Mouse (Mus musculus): ENCODE data around the gene Gm6377. TPM values are rescaled to one million over a fixed set of nuclear protein-coding genes. Genes with fewer than 3 reads are reported as not detected.

The Gm6377 gene
- polyA plus RNA-seq, 1 experiment from 2014 or later, result 0.12 TPM

- Histone ChIP-seq H3K4me2 (no peak overlapping the region), H3K9ac (no peak overlapping the region), H3K4me3 (replicated peaks) (no peak overlapping the region), H3K27me3 (replicated peaks) (no peaks in the 10 kb centered on the region), H3K36me3 (no peaks in the 10 kb centered on the region), H3K27ac (no peak overlapping the region), H3K9me3 (no peaks in the 10 kb centered on the region), H3K4me1 (no peaks in the 10 kb centered on the region)
- no peak for ATAC-seq (ENCODE audit: insufficient read depth, low FRiP score, low read depth)
- 85% methylated on average over 3 of the region's 3 CpGs for WGBS
Observed at GRCm38 (mm10) chrX:109235383-109236036, 39.0 kb downstream of the Gm6377 start.

GRCm38 (mm10) chrX:109238163-109238562, 41.6 kb downstream of the Gm6377 start:
- Histone ChIP-seq H3K36me3 (no peaks in the 10 kb centered on the region), H3K4me1 (no peaks in the 10 kb centered on the region), H3K9me3 (no peaks in the 10 kb centered on the region), H3K27me3 (replicated peaks) (no peaks in the 10 kb centered on the region), H3K27ac (no peak overlapping the region), H3K4me2 (no peak overlapping the region), H3K9ac (no peak overlapping the region), H3K4me3 (replicated peaks) (no peak overlapping the region)
- ATAC-seq (ENCODE audit: insufficient read depth, low FRiP score, low read depth), result no peak

Other genes with a start within 250 kb of the Gm6377 start
- gene Hmgn5, start 183.4 kb upstream of the Gm6377 start, polyA plus RNA-seq (2015; fragmentation: Nextera tagmentation; extraction: Ambion mirVana), result 27.2 and 28.6 TPM in 2 replicates
- gene Sh3bgrl, start 101.4 kb upstream of the Gm6377 start, polyA plus RNA-seq (2015; fragmentation: Nextera tagmentation; extraction: Ambion mirVana), result 124 and 132 TPM in 2 replicates